Mouse (Mus musculus) testis, postnatal 10 days (tissue): ENCODE measurements around the gene Nyap1.
A peak's percentile ranks its signal among the peaks of the same experiment; 100 is the strongest.

Source experiments
- DNase-seq: peaks from one replicate; pipeline ENCODE4 v3.0.0; 2021; ENCODE audit warnings: low spot score

Gene Nyap1

GRCm38 (mm10) chr5:137699080-137699479 lies 42.3 kb downstream of the Nyap1 start:
- no peak for DNase-seq

DNA sequence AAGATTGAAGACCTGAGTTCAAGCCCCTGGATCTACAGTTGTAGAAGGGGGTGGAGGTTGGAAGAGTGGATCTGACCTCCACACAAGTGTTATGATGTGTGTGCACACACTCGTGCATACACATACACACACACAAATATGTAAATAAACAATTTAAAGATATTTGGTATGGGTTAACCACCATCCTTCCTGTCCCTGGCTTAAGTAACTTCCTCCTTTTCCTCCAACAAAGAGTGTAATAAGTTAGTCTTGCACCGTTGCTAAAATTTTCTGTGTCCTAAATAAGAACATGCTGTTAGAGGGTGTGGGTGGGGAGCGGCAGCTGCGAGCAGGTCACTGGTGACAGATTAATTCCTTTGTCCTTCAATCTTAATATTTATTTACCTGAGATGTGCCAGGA lies 45.5 kb downstream of the Nyap1 start:
- DNase-seq: no peak

DNA sequence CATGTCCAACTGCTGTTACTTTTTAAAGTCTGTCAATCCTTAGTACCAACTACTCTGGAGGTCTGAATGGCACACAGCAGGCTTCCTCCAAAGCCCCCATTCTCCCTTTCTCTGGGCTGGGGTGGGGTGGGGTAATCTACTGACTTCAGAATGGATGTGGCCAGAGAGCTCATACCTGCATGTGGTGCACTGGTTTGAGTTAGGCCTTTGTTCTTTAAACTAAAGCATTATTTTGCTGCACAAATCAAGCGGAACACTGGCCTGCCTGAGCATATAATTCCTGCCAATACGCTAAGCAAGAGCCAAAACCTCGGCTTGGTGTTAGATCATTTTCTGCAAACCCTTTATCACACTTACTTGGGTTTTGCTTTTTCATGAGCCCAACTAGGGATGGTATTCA lies 46.6 kb downstream of the Nyap1 start:
- no peak for DNase-seq

DNA sequence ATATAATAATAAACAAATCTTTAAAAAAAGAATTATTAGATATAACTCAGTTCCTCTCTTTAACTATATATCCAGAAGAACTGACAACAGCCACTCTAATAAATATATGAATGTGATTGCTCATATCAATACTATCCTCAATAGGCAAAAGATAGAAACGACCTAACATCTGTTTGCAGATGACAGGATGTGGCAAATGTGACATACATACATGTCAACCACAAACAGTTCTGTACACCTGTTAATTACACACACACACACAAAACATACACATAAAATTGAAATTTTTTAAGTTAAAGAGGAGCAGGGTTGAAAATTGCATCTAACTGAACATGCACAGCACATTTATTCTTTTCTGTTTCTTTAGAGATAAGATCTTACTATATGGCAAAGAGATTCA lies 49.5 kb downstream of the Nyap1 start:
- DNase-seq: no peak

DNA sequence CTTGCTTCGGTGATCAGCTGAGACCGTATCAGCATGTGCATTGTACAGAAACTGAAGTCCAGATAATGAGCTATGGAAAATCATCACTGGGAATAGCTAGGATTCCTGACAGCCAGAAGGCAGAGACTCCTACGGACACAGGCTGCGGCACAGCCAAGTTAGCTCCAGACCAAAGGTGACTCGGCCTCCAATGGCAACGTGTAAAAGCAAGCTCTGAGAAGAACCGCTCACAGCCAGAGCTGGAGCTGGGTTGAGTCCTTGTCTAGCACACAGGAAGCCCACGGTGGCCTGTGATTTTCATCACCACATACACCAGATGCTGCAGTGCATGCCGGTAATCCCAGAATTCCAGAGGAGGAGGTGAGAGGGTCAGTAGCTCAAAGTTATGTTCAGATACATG lies 50.9 kb downstream of the Nyap1 start:
- no peak for DNase-seq

- DNase-seq: no peak
Measured at GRCm38 (mm10) chr5:137689974-137690373, 51.4 kb downstream of the Nyap1 start.

DNA sequence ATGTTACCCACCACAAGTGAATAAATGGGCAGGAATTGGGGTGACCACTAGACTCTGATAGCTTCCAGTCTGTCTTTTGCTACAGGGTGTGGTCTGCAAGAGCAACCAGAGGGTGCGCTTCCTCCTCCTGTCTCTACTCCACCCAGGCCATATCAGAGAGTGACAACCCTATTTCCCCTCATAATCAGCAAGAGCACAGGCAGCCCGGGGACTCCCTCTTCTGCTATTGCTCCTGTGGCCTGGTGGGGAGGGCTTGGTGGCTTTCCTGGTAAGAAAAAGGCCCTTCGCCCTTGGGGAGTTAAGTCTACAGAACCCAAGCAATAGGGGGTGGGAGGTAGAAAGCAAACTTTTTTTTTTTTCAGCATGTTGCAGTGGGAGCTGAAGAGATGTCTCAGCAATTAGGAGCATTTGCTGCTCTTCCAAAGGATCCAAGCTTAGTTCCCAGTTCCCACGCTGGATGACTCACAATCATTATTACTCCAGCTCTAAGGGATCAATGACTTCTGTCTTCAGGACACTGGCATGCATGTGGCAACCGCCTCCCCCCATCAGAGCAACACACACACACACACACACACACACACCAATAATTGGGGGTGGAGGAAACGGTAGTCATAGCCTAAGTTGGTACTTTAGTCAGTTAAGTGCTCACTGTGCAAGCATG lies 55.1 kb downstream of the Nyap1 start:
- DNase-seq: no peak

DNA sequence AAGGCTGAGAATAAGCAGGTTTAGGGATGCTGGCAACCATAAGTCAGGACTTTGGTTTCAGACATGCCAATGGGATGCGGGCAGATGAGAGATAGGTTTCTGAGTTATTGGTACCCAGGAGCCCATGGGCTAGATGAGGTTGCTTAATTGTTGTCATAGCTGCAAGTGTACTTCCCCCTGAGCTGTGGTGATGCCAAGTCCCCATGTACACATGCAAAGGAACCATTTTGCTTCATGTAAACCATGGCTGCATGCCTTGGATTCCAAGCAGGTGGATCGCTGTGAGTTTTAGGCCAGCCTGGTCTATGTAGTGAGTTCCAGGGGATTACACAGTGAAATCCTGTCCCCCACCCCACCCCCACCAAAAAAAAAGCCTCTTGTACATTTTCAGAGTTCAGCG lies 55.8 kb downstream of the Nyap1 start:
- no peak for DNase-seq

DNA sequence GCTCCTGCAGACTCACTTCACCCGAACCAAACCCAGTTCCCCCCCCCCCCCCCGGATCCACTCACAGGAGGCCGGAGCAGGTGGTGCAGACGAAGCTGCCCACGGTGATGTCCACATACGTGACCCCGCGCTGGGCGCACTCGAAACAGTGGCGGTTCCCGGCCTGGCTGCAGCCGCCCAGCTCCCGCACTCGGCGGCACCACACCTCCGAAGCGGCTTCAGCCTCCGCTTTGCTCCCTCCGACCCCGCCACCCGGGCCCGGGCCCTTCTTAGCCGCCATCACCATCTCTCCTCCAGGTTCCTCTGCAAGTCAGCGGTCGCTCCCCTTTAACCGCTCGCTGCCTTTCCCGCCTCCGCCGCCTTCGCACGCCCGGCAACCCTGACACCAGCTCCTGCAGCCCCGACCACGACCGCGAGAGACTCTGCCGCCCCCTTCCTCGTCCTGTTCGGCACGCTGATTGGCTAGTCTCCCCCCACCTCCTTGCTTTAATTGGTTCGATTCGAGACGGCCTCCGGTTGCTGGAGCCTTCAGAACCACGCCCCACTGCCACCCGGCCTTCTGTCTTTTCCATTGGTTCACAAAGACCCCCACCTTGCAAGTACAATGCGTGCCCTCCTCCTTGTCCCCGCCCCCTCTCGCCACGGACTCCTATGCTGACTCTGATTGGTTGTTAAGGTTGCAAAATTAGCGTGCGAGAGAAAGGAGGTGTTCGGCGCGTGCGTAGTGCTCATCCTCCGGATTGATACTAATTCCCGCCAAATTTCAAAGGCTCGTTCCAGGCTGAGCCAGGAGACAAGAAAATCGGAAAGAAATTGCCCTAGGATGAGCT lies 56.9 kb downstream of the Nyap1 start, which contains the start of gene Agfg2:
Agfg2 (minus strand) TSS at position 433 of the 830 bp plus-strand sequence.
- peak; percentile 99 for DNase-seq

DNA sequence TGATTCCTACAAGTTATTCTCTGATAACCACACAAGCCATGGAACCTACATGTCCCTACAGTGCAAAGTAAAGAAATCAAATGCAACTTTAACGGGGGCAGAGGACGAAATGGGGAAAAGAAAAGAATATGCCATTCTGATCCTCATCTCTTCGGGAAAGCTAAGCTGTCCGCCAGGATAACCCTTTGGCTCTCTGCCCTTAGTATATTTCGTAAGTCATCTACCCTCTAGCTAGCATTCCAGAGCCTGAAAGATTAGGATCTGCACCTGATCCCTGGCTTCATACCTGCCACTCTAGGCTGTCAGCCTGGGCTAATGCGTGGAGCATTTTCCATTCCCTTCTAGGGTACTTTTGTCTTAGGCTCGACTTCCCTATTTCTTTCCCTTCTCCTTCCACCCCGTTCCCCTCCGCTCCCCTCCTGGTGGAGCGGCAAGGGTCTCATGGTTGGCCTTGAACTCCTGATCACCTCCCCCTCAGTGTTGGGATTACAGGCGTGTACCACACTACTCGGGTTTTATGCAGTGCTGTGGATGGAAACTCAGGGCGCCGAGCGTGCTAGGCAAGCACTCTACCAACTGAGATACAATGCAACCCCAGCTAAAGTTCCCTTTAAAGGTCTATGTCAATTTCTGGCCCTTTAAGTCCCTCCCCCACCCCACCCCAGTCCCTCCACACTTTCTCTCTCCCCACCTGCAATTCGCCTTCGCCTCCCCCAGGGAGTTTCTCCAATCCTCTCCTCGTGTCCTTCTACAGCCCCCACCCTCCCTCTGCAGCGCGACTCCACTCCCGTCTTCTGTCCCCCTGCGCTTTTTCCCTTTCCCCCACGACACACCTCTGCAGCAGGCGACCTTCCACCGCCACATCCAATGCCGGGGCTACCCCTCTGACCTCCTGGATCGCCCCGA lies 57.8 kb downstream of the Nyap1 start:
- DNase-seq: peak; percentile 55

GRCm38 (mm10) chr5:137682526-137682925 lies 58.9 kb downstream of the Nyap1 start:
- DNase-seq: no peak
